Mouse (Mus musculus): ENCODE data around the gene Ptcd2. TPM values are rescaled to one million over a fixed set of nuclear protein-coding genes. Genes with fewer than 3 reads are reported as not detected.

Ptcd2 gene
- polyA plus RNA-seq, 1 experiment from 2014 or later: 44.6 TPM

Other genes starting within 250 kb of the Ptcd2 start
- gene Zfp366, start 159.9 kb downstream of the Ptcd2 start, polyA plus RNA-seq (2016; fragmentation: Nextera tagmentation; extraction: Ambion mirVana): 0.10 and 0.17 TPM in 2 replicates
- gene Mrps27, start 81 bp upstream of the Ptcd2 start, polyA plus RNA-seq (2016; fragmentation: Nextera tagmentation; extraction: Ambion mirVana): 43.7 and 44.3 TPM in 2 replicates
- gene Map1b, start 171.8 kb upstream of the Ptcd2 start, polyA plus RNA-seq (2016; fragmentation: Nextera tagmentation; extraction: Ambion mirVana): 11.2 and 12.7 TPM in 2 replicates